Mouse (Mus musculus): ENCODE measurements around the gene Nsrp1.
"Not testable (repeated sequence)": the region's sequence is repeated elsewhere in the genome, so short reads cannot be mapped to it uniquely, and the experiment has no call there.

Nsrp1 gene

DNA sequence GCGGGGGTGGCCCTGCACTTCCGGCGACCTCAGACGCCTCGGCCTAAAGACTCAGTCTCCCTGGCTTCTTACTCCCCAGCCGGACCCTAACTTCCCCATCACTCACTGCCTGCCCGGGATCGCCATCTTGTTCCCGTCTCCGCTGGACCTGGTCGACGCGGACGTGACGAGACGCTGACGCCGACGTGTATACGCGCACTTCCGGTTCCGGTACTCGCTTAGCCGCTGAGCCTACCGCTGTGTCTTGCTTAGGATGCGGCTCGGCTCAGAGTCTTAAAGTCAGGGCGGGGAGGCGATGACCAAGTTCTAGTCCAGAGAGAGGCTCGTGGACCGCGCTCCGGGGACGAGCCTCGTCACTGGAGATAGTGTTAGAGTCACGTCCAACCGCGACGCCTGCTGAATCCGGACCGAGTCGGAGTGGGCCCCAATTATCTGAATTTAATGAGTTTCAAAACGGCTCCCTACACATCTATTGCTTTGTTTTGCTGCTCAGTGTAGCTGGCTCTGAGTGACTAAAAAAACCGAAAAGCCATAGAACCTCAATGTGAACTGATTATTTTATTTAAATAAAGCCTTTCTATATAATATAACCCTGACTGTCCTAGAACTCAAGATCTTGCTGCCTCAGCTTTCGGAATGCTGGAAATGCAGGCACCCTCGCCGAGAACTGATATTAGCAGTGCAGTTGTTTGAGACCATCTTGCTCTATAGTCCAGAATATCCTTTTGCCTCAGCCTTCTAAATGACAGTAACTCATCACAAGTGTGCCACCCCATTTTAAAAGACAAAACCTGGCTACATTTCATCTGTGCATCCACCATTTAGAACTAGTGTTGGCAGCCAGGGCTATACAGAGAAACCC is at the start of gene Nsrp1:
Gene Nsrp1 (minus strand): TSS at position 163 of the 862 bp plus-strand sequence.
- DNase-seq = peak; percentile 95 to 96

GRCm38 (mm10) chr11:77111141-77111540 is 32.9 kb upstream of the Nsrp1 start:
- DNase-seq = peak; percentile 65

DNA sequence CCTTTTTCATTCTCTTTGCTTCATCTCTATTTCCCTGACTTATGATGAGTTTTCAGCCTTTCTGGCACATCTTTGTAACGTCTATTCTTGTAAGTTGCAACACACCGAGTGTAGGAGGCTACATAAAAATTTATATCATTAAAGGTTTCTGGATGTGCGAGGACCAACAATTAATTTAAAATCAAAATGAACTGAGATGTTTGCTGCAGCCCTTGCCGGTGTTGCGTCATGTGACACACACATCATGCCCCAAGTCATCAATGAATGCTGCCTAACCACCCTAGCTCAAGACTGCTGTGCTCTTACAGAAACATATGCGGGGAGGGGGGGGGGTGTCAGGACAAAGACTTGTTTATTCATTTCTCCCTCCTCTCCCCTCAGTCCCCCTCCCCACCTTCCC is 30.2 kb upstream of the Nsrp1 start:
- no peak for DNase-seq

- not testable (repeated sequence) for DNase-seq
These were observed 29.6 kb upstream of the Nsrp1 start for GRCm38 (mm10) chr11:77107872-77108271.

DNA sequence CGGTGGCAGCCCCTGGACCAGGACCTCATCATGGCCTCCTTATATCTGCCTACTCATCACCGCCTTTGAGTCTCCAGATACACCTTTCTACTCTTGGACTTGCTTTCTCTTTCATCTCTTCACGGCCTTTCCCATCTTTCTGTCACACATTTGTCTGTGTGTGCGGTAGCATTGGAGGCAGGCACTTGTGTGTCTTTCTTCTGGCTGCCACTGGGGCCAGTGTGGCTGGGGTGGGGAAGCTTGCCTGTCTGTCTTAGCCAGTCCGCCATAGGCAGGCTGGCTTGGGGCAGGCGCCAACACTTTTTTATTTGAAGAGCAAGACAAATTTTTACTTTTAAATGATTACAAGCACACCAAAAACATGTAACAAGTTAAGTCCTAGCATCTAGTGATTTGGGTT is 28.7 kb upstream of the Nsrp1 start:
- DNase-seq = no peak

DNA sequence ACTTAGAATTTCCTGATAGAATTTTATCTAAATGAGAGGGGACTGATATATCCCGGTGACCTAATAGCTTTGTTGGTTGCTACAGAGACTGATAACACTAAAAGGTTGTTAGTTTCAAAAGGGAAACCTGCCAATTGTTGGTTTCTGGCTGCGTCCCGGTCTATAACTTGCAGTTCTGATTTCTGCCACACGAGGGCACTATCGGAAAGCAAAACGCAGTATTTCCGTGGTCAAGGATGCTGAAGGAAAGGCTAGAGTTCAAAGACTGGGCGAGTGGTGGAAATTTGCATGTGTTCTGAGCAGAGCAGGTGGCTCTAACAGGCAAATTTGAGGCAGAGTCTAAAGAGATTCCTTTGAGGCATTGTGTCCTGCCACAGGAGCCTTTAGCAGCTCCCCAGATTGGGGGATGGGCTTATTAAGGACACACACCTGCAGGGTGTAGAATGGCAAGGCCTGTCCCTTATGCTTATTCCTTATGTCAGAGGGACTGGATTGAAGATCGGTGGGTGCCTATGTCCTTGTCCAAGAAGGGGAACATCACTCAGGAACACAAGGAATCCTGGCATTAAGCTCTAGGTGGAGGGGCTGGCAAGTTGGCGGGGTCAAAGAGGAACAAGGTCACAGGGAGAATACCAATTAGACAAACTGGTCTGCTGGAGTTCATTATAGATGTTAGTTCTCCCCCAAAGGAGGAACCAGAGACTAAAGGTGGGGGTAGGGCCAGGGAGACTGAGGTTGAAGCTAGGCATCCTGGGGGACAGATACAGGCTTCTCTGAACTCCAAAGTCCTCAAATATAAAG is 22.1 kb upstream of the Nsrp1 start:
- DNase-seq = peak; percentile 88 to 93

- no peak for DNase-seq
These were observed 20.2 kb upstream of the Nsrp1 start for GRCm38 (mm10) chr11:77098332-77098972.

- DNase-seq = no peak
These were observed 18.8 kb upstream of the Nsrp1 start for GRCm38 (mm10) chr11:77096991-77097390.

- no peak for DNase-seq
These were observed 18.3 kb upstream of the Nsrp1 start for GRCm38 (mm10) chr11:77096581-77096980.

- DNase-seq = peak; percentile 30 to 38
These were observed 17.0 kb upstream of the Nsrp1 start for GRCm38 (mm10) chr11:77095206-77095605.

GRCm38 (mm10) chr11:77094136-77094535 is 15.9 kb upstream of the Nsrp1 start:
- DNase-seq = no peak

DNA sequence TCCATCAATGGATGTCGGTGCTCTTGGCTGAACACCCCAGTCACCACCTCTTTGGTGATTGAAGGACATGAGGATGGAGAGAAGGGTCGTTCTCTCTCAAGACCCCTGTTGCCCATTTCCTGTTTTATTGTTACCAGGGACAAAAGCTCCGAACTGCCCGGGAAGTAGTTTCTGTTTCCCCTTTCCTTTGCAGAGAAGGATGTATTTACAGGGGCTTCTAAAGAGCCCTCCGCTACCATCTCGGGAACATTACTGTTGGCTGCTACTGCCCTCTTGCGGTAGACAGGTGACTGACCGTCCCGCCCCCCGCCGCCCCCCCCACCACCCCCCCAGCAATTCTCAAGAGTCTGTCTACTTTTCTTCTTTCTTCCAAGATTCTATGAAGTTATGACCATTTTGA is 15.0 kb upstream of the Nsrp1 start:
- peak; percentile 79 to 84 for DNase-seq

DNA sequence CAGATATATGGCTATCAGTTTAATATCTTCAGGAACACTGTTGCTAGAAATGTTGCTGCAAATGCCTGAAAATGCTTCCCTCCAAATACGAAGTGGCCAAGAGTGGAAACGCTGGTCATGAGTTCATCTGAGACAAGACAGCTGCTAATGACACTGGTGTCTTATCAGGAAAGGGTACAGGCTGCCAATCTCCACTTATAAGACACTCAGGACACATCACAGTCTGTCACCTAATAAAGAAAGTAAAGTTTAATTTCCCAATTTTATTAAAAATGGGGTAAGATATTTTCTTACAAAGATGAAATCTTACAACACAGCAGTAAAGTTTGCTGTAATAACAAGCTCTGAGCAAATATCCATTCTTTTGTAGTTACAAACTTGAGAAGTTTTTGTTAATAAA is 10.9 kb upstream of the Nsrp1 start:
- DNase-seq = no peak

DNA sequence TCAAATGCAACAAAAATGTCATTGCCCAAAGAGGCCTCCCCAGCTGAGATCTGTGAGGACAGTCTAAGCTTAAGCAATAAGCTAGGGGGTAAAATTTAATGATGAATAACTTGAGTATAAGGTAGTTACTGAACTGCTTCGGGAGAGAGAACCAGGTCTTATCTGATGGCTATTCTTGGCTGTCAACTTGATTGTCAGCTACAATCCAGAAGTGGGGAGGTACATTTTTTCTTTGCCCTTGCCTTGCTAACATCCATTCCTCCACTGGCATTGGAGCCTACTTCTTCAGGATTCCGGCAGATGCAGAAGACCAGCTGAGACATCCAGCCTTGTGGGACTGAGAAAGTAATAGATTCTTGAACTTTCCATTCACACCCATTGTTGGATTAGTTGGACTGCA is 8.8 kb upstream of the Nsrp1 start:
- DNase-seq = no peak

DNA sequence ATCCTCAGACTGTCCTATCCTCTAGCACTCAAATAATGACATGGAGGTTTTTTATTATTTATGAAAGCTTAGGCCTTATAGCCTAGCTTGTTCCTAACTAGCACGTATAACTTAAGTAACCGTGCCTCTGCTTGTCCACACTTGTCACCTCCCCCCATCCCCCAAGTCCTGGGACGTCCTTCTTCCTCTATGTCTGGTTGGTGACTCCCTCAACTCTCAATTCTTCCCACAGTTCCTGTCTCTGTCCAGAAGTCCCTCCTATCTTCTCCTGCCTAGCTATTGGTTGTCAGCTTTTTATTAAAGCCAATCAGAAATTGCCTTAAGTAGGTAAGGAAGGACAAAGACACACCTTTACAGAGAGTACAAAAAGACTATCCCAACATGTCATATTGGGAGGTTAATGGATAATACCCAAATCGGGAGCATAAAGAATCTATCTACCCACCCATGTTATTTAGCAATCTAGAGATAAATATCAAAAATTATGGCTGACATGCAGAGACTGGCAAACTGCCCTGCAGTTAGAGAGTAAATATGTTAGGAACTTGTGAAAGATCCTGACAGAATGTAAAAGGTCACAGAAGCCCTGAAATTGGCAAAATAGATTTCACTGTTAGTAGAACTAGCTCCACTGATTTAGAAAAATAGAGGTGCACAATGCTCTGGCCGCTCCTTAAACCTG is 5.9 kb upstream of the Nsrp1 start:
- no peak for DNase-seq

DNA sequence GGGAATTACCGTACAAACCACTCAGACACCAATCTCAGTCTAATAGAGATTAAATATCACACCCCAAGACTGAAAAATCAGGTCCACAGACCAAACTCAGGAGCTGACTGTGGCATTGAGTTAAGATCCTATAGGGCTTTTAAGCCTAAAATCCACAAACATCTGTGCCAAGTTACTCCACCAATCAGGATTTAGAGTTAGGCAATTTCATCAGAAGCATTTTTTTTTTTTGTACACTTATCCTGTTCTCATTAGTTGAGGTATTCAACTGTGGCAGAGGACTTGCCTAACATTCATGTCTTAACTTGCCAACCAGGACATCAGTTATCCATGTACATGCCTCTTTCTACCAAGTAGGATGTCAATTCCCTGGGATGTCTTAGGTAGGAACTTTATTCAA is 1.1 kb upstream of the Nsrp1 start:
- no peak for DNase-seq

- peak; percentile 52 to 53 for DNase-seq
These were observed 443 bp downstream of the Nsrp1 start for GRCm38 (mm10) chr11:77077792-77078191.

DNA sequence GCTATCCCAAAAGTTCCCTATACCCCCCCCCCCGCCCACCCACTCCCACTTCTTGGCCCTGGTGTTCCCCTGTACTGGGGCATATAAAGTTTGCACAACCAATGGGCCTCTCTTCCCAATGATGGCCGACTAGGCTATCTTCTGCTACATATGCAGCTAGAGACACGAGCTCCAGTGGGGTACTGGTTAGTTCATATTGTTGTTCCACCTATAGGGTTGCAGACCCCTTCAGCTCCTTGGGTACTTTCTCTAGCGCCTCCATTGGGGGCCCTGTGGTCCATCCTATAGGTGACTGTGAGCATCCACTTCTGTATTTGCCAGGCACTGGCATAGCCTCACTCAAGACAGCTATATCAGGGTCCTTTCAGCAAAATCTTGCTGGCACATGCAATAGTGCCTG is 904 bp downstream of the Nsrp1 start:
- DNase-seq = not testable (repeated sequence)

- peak; percentile 47 to 57 for DNase-seq
These were observed 7.5 kb downstream of the Nsrp1 start for GRCm38 (mm10) chr11:77070721-77071120.

DNA sequence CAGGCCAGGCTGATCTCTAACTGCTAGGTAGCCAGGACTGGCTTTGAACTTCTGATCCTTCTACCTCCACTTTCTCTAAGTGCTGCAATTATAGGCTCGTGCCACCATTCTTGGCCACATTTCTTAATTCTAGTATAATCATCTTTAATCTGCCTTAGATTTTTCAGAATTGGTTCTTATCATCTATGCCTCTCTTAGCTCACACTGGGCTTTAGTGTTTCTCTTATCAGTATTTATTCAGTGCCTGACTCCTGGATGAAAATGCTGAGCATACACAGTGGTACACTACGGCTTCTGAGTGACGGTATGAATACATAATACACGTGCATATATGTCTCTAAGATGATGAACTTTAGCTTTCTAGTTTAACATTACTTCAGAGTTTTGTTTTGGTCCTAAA is 9.4 kb downstream of the Nsrp1 start:
- DNase-seq = no peak

- DNase-seq = no peak
These were observed 14.8 kb downstream of the Nsrp1 start for GRCm38 (mm10) chr11:77063406-77063805.

DNA sequence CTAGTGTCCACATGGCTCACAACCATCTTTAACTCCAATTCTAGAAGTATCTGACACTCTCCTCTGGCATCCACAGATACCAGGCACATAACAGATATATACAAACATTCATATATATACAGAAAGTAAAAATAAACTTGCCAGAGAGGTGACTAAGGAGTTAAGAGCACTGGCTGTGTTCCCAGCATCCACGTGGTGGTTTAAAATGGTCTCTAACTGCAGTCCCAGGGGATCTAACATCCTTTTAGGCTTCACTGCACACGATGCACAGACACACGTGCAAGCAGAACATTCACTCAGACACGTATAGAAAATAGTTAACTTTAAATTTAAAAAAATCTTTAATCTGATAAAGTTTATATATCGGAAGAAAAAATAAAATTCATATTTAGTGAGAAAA is 16.3 kb downstream of the Nsrp1 start:
- DNase-seq = no peak

DNA sequence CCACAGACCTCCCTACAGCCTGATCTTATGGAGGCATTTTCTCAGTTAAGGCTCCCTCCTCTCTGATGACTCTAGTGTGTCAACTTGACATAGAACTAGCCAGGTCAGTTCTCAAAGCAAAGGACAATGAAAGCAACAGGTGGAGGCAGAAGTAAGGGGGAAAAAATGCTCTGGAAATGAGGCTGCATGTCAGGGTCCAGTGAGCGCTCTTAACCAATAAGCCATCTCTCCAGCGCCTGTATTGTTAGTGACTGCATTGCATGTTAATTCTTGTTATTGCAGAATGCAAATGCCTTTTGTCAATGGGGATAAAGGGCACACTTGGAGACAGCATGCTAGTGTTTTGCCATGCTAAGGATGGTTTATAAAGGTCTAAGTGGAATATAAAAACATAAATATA is 35.4 kb downstream of the Nsrp1 start:
- DNase-seq = no peak
